Mouse (Mus musculus) layer of hippocampus, postnatal 14 days (tissue): ENCODE data around the gene Gm9936. TPM values are rescaled to one million over a fixed set of nuclear protein-coding genes. Genes with fewer than 3 reads are reported as not detected.

Source experiments
- microRNA-seq, 2 experiments: library from miRNA; unstranded; fragments of <30 nt; microRNA quantifications; one replicate each; pipeline ENCODE4 v1.2.0; 2021
- total RNA-seq, 2 experiments: library from RNA; stranded (reverse); gene quantifications; 2 replicates each; pipeline ENCODE4 v1.2.3; 2021

Gene Gm9936
- total RNA-seq, 2 experiments from 2014 or later = 0.88 to 0.97 TPM

Small RNAs within 50 kb of the gene (microRNA-seq; reads per million reads assigned to microRNA genes)
- gene Mir6240 = 7.5 to 17.8 reads per million in 2 experiments

Other genes starting within 250 kb of the Gm9936 start
- gene Trpv4, start 200.3 kb downstream of the Gm9936 start, total RNA-seq = 1 to 10 TPM; 2.2 to 5.7 TPM
- 10 to 100 TPM; 49.7 to 55.7 TPM for gene Gltp, start 167.7 kb downstream of the Gm9936 start, total RNA-seq
- 10 to 100 TPM; 12.1 to 13.1 TPM for gene Tchp, start 150.9 kb downstream of the Gm9936 start, total RNA-seq
- gene Ankrd13a, start 84.0 kb downstream of the Gm9936 start, total RNA-seq = 10 to 100 TPM; 41.7 to 42.3 TPM
- 10 to 100 TPM; 41.1 to 48.5 TPM for gene Git2, start 83.2 kb downstream of the Gm9936 start, total RNA-seq
- gene 1500011B03Rik, start 35.2 kb downstream of the Gm9936 start, total RNA-seq = 100 to 1,000 TPM; 148 to 161 TPM
- gene 4930519G04Rik, start 5.0 kb downstream of the Gm9936 start, total RNA-seq = not detected
- gene Oasl2, start 38.3 kb upstream of the Gm9936 start, total RNA-seq = 1 to 10 TPM in 1 of 2 experiments, under 1 TPM in 1; 0.64 to 1.4 TPM
- not detected for gene Oasl1, start 64.6 kb upstream of the Gm9936 start, total RNA-seq
- gene 2210016L21Rik, start 83.5 kb upstream of the Gm9936 start, total RNA-seq = 100 to 1,000 TPM; 187 to 201 TPM
- gene Hnf1a, start 112.4 kb upstream of the Gm9936 start, total RNA-seq = not detected
- gene Sppl3, start 152.5 kb upstream of the Gm9936 start, total RNA-seq = 10 to 100 TPM; 89.6 to 90.5 TPM
- gene Gm10401, start 239.6 kb upstream of the Gm9936 start, total RNA-seq = not detected